Mouse (Mus musculus) ES-E14 (cell line): ENCODE data around the gene Grhl1. TPM values are rescaled to one million over a fixed set of nuclear protein-coding genes. Genes with fewer than 3 reads are reported as not detected.

Source experiments
- DNase-seq: peaks from one replicate; pipeline ENCODE4 v3.0.0-alpha.2; 2013; ENCODE audit warnings: low read depth, low spot score
- H3K27ac ChIP-seq: 2 replicates; pipeline ENCODE4 v1.5.1; 2012; ENCODE audit warnings: low read depth, mild to moderate bottlenecking, low read length, moderate library complexity, mixed read lengths; ENCODE audit not compliant: poor library complexity, insufficient read depth, severe bottlenecking
- H3K36me3 ChIP-seq: 2 replicates; pipeline ENCODE4 v1.6.1; 2012; ENCODE audit warnings: mild to moderate bottlenecking, low read length, moderate library complexity, mixed read lengths; ENCODE audit not compliant: control insufficient read depth, poor library complexity, insufficient read depth, severe bottlenecking
- H3K4me1 ChIP-seq, 2 experiments: fragments of 150-350 bp in 1 of 2; sonication (generic) in 1 of 2; 2 replicates each; pipeline ENCODE4 v1.6.1; 2012; ENCODE audit warnings: low read length in 2 of 2, mild to moderate bottlenecking in 1 of 2, mixed read lengths in 1 of 2; ENCODE audit not compliant: control insufficient read depth in 2 of 2, insufficient read depth in 2 of 2, poor library complexity in 1 of 2
- H3K4me3 ChIP-seq, 2 experiments: fragments of 150-350 bp in 1 of 2; sonication (generic) in 1 of 2; 2 replicates each; pipeline ENCODE4 v1.5.1; 2012; ENCODE audit warnings: low read length in 2 of 2, low read depth in 1 of 2, mild to moderate bottlenecking in 1 of 2, mixed read lengths in 1 of 2; ENCODE audit not compliant: insufficient read depth in 1 of 2, poor library complexity in 1 of 2, severe bottlenecking in 1 of 2
- H3K9ac ChIP-seq: 2 replicates; pipeline ENCODE4 v1.6.1; 2012; ENCODE audit warnings: low read depth, mild to moderate bottlenecking, low read length, mixed read lengths; ENCODE audit not compliant: poor library complexity, insufficient read depth, severe bottlenecking
- H3K9me3 ChIP-seq: fragments of 150-350 bp; sonication (generic); 2 replicates; pipeline ENCODE4 v1.6.1; 2012; ENCODE audit warnings: low read depth, mild to moderate bottlenecking, low read length; ENCODE audit not compliant: control insufficient read depth, insufficient read depth
- CHD2 ChIP-seq: IDR thresholded peaks from 2 replicates; pipeline ENCODE4 v1.6.1; 2014; ENCODE audit warnings: mild to moderate bottlenecking, low read depth, low read length, inconsistent platforms
- HCFC1 ChIP-seq: IDR thresholded peaks from 2 replicates; pipeline ENCODE4 v1.6.1; 2012; ENCODE audit warnings: low read length, inconsistent platforms, borderline replicate concordance; ENCODE audit not compliant: insufficient read depth
- MAFK ChIP-seq: IDR thresholded peaks from 2 replicates; pipeline ENCODE4 v1.6.1; 2014; ENCODE audit warnings: mild to moderate bottlenecking, low read depth, low read length, inconsistent platforms; ENCODE audit not compliant: insufficient read depth
- ZC3H11A ChIP-seq: IDR thresholded peaks from 2 replicates; pipeline ENCODE4 v1.6.1; 2012; ENCODE audit warnings: low read depth, mild to moderate bottlenecking, inconsistent platforms, low read length, borderline replicate concordance
- ZNF384 ChIP-seq: IDR thresholded peaks from 2 replicates; pipeline ENCODE4 v1.6.1; 2012; ENCODE audit warnings: low read depth, low read length, inconsistent platforms
- in situ Hi-C, 2 experiments: fragments of 600-800 bp; cut with MboI; formaldehyde crosslinking; loops; one replicate each; pipeline ENCODE4 v1.15.1; 2025; ENCODE audit warnings: low sequenced_read_pairs in 2 of 2, inconsistent platforms in 1 of 2; ENCODE audit not compliant: unreplicated experiment in 2 of 2
- total RNA-seq: library from RNA; depleted of rRNA; stranded (reverse); fragments of 300-350 nt; gene quantifications from 2 replicates; pipeline ENCODE4 v1.2.3, GENCODE M21; 2012; rRNA removed

Gene Grhl1
- total RNA-seq, 1 experiment = 4.6 TPM

- no peak overlapping the region for H3K9ac ChIP-seq
- no peak overlapping the region for H3K27ac ChIP-seq
- in situ Hi-C loops = no loop called here
- H3K4me3 ChIP-seq = no peak overlapping the region
- no peak for DNase-seq
- no peak for TF ChIP-seq ZC3H11A
- TF ChIP-seq CHD2 = no peak
- no peak for TF ChIP-seq HCFC1
- no peak for TF ChIP-seq ZNF384
- TF ChIP-seq MAFK = no peak
- H3K36me3 ChIP-seq = peaks cover 18% of the 10 kb centered on the region
- H3K9me3 ChIP-seq = no peaks in the 10 kb centered on the region
- H3K4me1 ChIP-seq = no peaks in the 10 kb centered on the region
Measured at GRCm38 (mm10) chr12:24661100-24661499, 89.0 kb downstream of the Grhl1 start.

- H3K36me3 ChIP-seq = peaks cover 11% of the 10 kb centered on the region; the same call in 1 of the 2 replicates
- no peak for TF ChIP-seq MAFK
- TF ChIP-seq ZNF384 = no peak
- TF ChIP-seq HCFC1 = no peak
- no peak for TF ChIP-seq ZC3H11A
- TF ChIP-seq CHD2 = no peak
- no peak overlapping the region for H3K9ac ChIP-seq
- DNase-seq = no peak
- in situ Hi-C loops = no loop called here
- H3K9me3 ChIP-seq = no peaks in the 10 kb centered on the region
- no peak overlapping the region for H3K27ac ChIP-seq
- H3K4me1 ChIP-seq = no peaks in the 10 kb centered on the region
- H3K4me3 ChIP-seq = no peak overlapping the region
Measured at GRCm38 (mm10) chr12:24662131-24662530, 90.0 kb downstream of the Grhl1 start.

Other genes starting within 250 kb of the Grhl1 start
- gene Taf1b, start 73.9 kb upstream of the Grhl1 start, total RNA-seq = 27.7 and 31.8 TPM in 2 replicates
- 7.3 and 9.7 TPM in 2 replicates for gene Klf11, start 79.0 kb downstream of the Grhl1 start, total RNA-seq
- not detected in 2 replicates for gene Cys1, start 109.5 kb downstream of the Grhl1 start, total RNA-seq
- gene Rrm2, start 136.0 kb downstream of the Grhl1 start, total RNA-seq = 98.6 and 112 TPM in 2 replicates